Mouse (Mus musculus) ES-E14 (cell line): ENCODE data around the gene Spata6. TPM values are rescaled to one million over a fixed set of nuclear protein-coding genes. Genes with fewer than 3 reads are reported as not detected.

Experiments
- DNase-seq: peaks from one replicate; pipeline ENCODE4 v3.0.0-alpha.2; 2013; ENCODE audit warnings: low read depth, low spot score
- H3K27ac ChIP-seq: 2 replicates; pipeline ENCODE4 v1.5.1; 2012; ENCODE audit warnings: low read depth, mild to moderate bottlenecking, low read length, moderate library complexity, mixed read lengths; ENCODE audit not compliant: poor library complexity, insufficient read depth, severe bottlenecking
- H3K36me3 ChIP-seq: 2 replicates; pipeline ENCODE4 v1.6.1; 2012; ENCODE audit warnings: mild to moderate bottlenecking, low read length, moderate library complexity, mixed read lengths; ENCODE audit not compliant: control insufficient read depth, poor library complexity, insufficient read depth, severe bottlenecking
- H3K4me1 ChIP-seq, 2 experiments: fragments of 150-350 bp in 1 of 2; sonication (generic) in 1 of 2; 2 replicates each; pipeline ENCODE4 v1.6.1; 2012; ENCODE audit warnings: low read length in 2 of 2, mild to moderate bottlenecking in 1 of 2, mixed read lengths in 1 of 2; ENCODE audit not compliant: control insufficient read depth in 2 of 2, insufficient read depth in 2 of 2, poor library complexity in 1 of 2
- H3K4me3 ChIP-seq, 2 experiments: fragments of 150-350 bp in 1 of 2; sonication (generic) in 1 of 2; 2 replicates each; pipeline ENCODE4 v1.5.1; 2012; ENCODE audit warnings: low read length in 2 of 2, low read depth in 1 of 2, mild to moderate bottlenecking in 1 of 2, mixed read lengths in 1 of 2; ENCODE audit not compliant: insufficient read depth in 1 of 2, poor library complexity in 1 of 2, severe bottlenecking in 1 of 2
- H3K9ac ChIP-seq: 2 replicates; pipeline ENCODE4 v1.6.1; 2012; ENCODE audit warnings: low read depth, mild to moderate bottlenecking, low read length, mixed read lengths; ENCODE audit not compliant: poor library complexity, insufficient read depth, severe bottlenecking
- H3K9me3 ChIP-seq: fragments of 150-350 bp; sonication (generic); 2 replicates; pipeline ENCODE4 v1.6.1; 2012; ENCODE audit warnings: low read depth, mild to moderate bottlenecking, low read length; ENCODE audit not compliant: control insufficient read depth, insufficient read depth
- CHD2 ChIP-seq: IDR thresholded peaks from 2 replicates; pipeline ENCODE4 v1.6.1; 2014; ENCODE audit warnings: mild to moderate bottlenecking, low read depth, low read length, inconsistent platforms
- HCFC1 ChIP-seq: IDR thresholded peaks from 2 replicates; pipeline ENCODE4 v1.6.1; 2012; ENCODE audit warnings: low read length, inconsistent platforms, borderline replicate concordance; ENCODE audit not compliant: insufficient read depth
- MAFK ChIP-seq: IDR thresholded peaks from 2 replicates; pipeline ENCODE4 v1.6.1; 2014; ENCODE audit warnings: mild to moderate bottlenecking, low read depth, low read length, inconsistent platforms; ENCODE audit not compliant: insufficient read depth
- ZC3H11A ChIP-seq: IDR thresholded peaks from 2 replicates; pipeline ENCODE4 v1.6.1; 2012; ENCODE audit warnings: low read depth, mild to moderate bottlenecking, inconsistent platforms, low read length, borderline replicate concordance
- ZNF384 ChIP-seq: IDR thresholded peaks from 2 replicates; pipeline ENCODE4 v1.6.1; 2012; ENCODE audit warnings: low read depth, low read length, inconsistent platforms
- in situ Hi-C, 2 experiments: fragments of 600-800 bp; cut with MboI; formaldehyde crosslinking; loops; one replicate each; pipeline ENCODE4 v1.15.1; 2025; ENCODE audit warnings: low sequenced_read_pairs in 2 of 2, inconsistent platforms in 1 of 2; ENCODE audit not compliant: unreplicated experiment in 2 of 2
- total RNA-seq: library from RNA; depleted of rRNA; stranded (reverse); fragments of 300-350 nt; gene quantifications from 2 replicates; pipeline ENCODE4 v1.2.3, GENCODE M21; 2012; rRNA removed

Gene Spata6
- total RNA-seq, 1 experiment, result 9.0 TPM

DNA sequence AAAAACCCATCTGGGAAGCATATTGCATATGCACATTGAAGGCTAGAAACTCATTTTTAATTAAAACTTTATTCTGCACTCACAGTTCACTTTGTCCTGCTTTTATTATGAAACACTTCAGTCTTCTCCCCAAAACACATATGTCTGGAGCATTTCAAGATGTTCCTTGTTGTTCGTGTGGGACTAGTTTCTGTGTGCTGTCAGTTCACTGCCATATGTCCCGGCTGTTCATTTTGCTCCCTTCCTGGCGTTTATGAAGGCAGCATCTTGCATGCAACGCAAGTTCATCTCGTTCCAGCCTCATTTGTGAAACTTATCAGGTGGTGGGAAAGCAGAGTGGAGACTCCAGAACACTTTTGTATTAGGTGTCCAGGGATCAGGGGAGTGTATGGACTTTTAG, 146.9 kb downstream of the Spata6 start:
- Histone ChIP-seq H3K27ac (no peak overlapping the region), H3K4me1 (no peaks in the 10 kb centered on the region), H3K9ac (no peak overlapping the region), H3K9me3 (no peaks in the 10 kb centered on the region), H3K36me3 (no peaks in the 10 kb centered on the region), H3K4me3 (no peak overlapping the region)
- TF ChIP-seq MAFK (no peak), HCFC1 (no peak), ZC3H11A (no peak), ZNF384 (no peak), CHD2 (no peak)
- in situ Hi-C loops, result no loop called here
- no peak for DNase-seq

DNA sequence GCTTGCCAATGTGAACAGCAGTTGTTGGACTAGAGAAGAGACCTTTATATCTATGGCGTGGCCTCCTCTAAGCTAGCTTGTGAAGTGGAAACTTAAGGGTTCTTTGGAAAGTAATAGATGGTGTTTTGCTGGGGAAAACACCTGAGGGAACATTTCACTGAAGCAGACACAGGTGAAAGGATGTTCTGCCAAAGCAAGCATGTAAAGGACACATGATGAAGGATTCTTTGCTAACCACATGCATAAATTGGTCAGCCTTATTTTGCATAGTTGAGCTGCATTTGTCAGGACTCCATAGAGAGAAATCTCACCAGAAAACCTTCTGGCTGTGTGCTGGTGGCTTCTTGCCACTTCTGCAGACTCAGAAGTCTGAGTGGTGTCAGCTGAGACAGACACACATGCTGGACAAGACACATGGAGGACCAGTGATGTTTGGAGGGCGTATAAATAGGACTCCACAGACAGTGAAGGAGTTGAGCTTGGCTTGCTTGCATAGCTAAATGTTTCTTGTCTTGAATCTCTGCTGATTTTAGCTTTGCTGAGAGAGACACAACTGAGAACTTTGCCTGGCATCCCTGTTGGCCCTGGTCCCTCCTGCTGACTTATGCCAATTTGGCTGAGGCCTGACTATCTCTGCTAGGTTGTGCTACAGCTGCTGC, 148.1 kb downstream of the Spata6 start:
- Histone ChIP-seq H3K9ac (no peak overlapping the region), H3K27ac (no peak overlapping the region), H3K4me1 (no peaks in the 10 kb centered on the region), H3K36me3 (no peaks in the 10 kb centered on the region), H3K4me3 (no peak overlapping the region), H3K9me3 (no peaks in the 10 kb centered on the region)
- in situ Hi-C loops, result no loop called here
- TF ChIP-seq HCFC1 (no peak), ZC3H11A (no peak), CHD2 (no peak), ZNF384 (no peak), MAFK (no peak)
- no peak for DNase-seq

Other genes starting within 250 kb of the Spata6 start
- gene Slc5a9, start 182.9 kb downstream of the Spata6 start, total RNA-seq, result not detected in 2 replicates
- gene Skint8, start 199.4 kb downstream of the Spata6 start, total RNA-seq, result not detected in 2 replicates